Mouse (Mus musculus) bone marrow macrophage, adult 2 months (primary cell): ENCODE data around the gene Impad1. TPM values are rescaled to one million over a fixed set of nuclear protein-coding genes. Genes with fewer than 3 reads are reported as not detected.

Experiments
- H3K27ac ChIP-seq: 2 replicates; pipeline ENCODE4 v1.5.1; 2012; ENCODE audit warnings: low read depth, low read length; ENCODE audit not compliant: insufficient read depth
- H3K4me1 ChIP-seq: 2 replicates; pipeline ENCODE4 v1.6.1; 2012; ENCODE audit warnings: low read length; ENCODE audit not compliant: control insufficient read depth, insufficient read depth
- H3K4me3 ChIP-seq: 2 replicates; pipeline ENCODE4 v1.5.1; 2012; ENCODE audit warnings: mild to moderate bottlenecking, low read length, moderate library complexity; ENCODE audit not compliant: insufficient read depth
- CTCF ChIP-seq: IDR thresholded peaks from 2 replicates; pipeline ENCODE4 v1.5.1; 2012; ENCODE audit warnings: low read depth, mild to moderate bottlenecking, low read length, moderate library complexity
- POLR2A ChIP-seq: IDR thresholded peaks from 2 replicates; pipeline ENCODE4 v1.6.1; 2012; ENCODE audit warnings: mild to moderate bottlenecking, low read depth, low read length, borderline replicate concordance
- polyA plus RNA-seq: library from polyadenylated mRNA; stranded (reverse); fragments of >200 nt; gene quantifications from 2 replicates; pipeline ENCODE4 v1.2.4, GENCODE M21; 2012; ENCODE audit not compliant: missing spikeins, insufficient read depth, insufficient read length

Gene Impad1
- polyA plus RNA-seq, 1 experiment, result 14.8 TPM

GRCm38 (mm10) chr4:4717763-4718347 is 75.3 kb downstream of the Impad1 start:
- Histone ChIP-seq H3K4me3 (no peak overlapping the region), H3K27ac (no peak overlapping the region), H3K4me1 (no peaks in the 10 kb centered on the region)
- no peak for TF ChIP-seq CTCF
- TF ChIP-seq POLR2A, result no peak
